Mouse (Mus musculus): ENCODE measurements around the gene Msantd2.

The Msantd2 gene

GRCm38 (mm10) chr9:37488611-37489396 lies at the start of gene Msantd2:
Msantd2 (plus strand) TSS chr9:37489319.
- DNase-seq, result peak; percentile 91

GRCm38 (mm10) chr9:37452401-37452800 lies 36.7 kb upstream of the Msantd2 start:
- no peak for DNase-seq

- DNase-seq, result no peak
These were observed 35.8 kb upstream of the Msantd2 start for GRCm38 (mm10) chr9:37453328-37453727.

- DNase-seq, result no peak
These were observed 35.1 kb upstream of the Msantd2 start for GRCm38 (mm10) chr9:37454011-37454492.

GRCm38 (mm10) chr9:37454991-37455390 lies 34.1 kb upstream of the Msantd2 start:
- DNase-seq, result no peak

- DNase-seq, result no peak
These were observed 33.3 kb upstream of the Msantd2 start for GRCm38 (mm10) chr9:37455868-37456267.

- no peak for DNase-seq
These were observed 32.6 kb upstream of the Msantd2 start for GRCm38 (mm10) chr9:37456481-37456910.

GRCm38 (mm10) chr9:37457151-37457550 lies 32.0 kb upstream of the Msantd2 start:
- no peak for DNase-seq

- DNase-seq, result no peak
These were observed 29.5 kb upstream of the Msantd2 start for GRCm38 (mm10) chr9:37459665-37460042.

GRCm38 (mm10) chr9:37460043-37460960 lies 28.8 kb upstream of the Msantd2 start:
- DNase-seq, result peak; percentile 15

- no peak for DNase-seq
These were observed 28.2 kb upstream of the Msantd2 start for GRCm38 (mm10) chr9:37460961-37461340.

GRCm38 (mm10) chr9:37461571-37461970 lies 27.5 kb upstream of the Msantd2 start:
- DNase-seq, result no peak

GRCm38 (mm10) chr9:37462764-37463163 lies 26.4 kb upstream of the Msantd2 start:
- DNase-seq, result peak; percentile 56

- no peak for DNase-seq
These were observed 15.5 kb upstream of the Msantd2 start for GRCm38 (mm10) chr9:37473611-37474125.

- no peak for DNase-seq
These were observed 14.2 kb upstream of the Msantd2 start for GRCm38 (mm10) chr9:37474923-37475322.

- DNase-seq, result no peak
These were observed 4.0 kb upstream of the Msantd2 start for GRCm38 (mm10) chr9:37485146-37485545.

GRCm38 (mm10) chr9:37488041-37488440 lies 1.1 kb upstream of the Msantd2 start:
- DNase-seq, result no peak

GRCm38 (mm10) chr9:37489446-37490120 lies 464 bp downstream of the Msantd2 start:
- peak; percentile 58 for DNase-seq

GRCm38 (mm10) chr9:37495761-37496160 lies 6.6 kb downstream of the Msantd2 start:
- no peak for DNase-seq

GRCm38 (mm10) chr9:37496325-37496724 lies 7.2 kb downstream of the Msantd2 start:
- no peak for DNase-seq

GRCm38 (mm10) chr9:37500201-37500600 lies 11.1 kb downstream of the Msantd2 start:
- DNase-seq, result no peak

GRCm38 (mm10) chr9:37501170-37501569 lies 12.1 kb downstream of the Msantd2 start:
- DNase-seq, result no peak

- DNase-seq, result no peak
These were observed 15.2 kb downstream of the Msantd2 start for GRCm38 (mm10) chr9:37504348-37504747.
